Mouse (Mus musculus) E14TG2a.4 (cell line): ENCODE measurements around the gene Tnni2.

Source experiments
- CTCF ChIP-seq: conservative IDR thresholded peaks from 2 replicates; pipeline ENCODE4 v1.5.1; 2014; ENCODE audit warnings: low read length
- POU5F1 ChIP-seq: IDR thresholded peaks from 2 replicates; pipeline ENCODE4 v1.6.1; 2014; ENCODE audit warnings: low read length, borderline replicate concordance

GRCm38 (mm10) chr7:142457227-142457811, 15.7 kb downstream of the Tnni2 start:
- no peak for TF ChIP-seq CTCF
- no peak for TF ChIP-seq POU5F1
